Mouse (Mus musculus) E14TG2a.4 (cell line): ENCODE measurements at regions not wholly inside any gene's neighbourhood (a gene's known extent, or its start where the extent isn't known, plus 50 kb on each side); places are given as distances from the start of the nearest gene placed in this dataset.

Source experiments
- CTCF ChIP-seq: conservative IDR thresholded peaks from 2 replicates; pipeline ENCODE4 v1.5.1; 2014; ENCODE audit warnings: low read length
- NANOG ChIP-seq: IDR thresholded peaks from 2 replicates; pipeline ENCODE4 v1.6.1; 2014; ENCODE audit warnings: borderline replicate concordance, low read length, mixed read lengths
- POU5F1 ChIP-seq: IDR thresholded peaks from 2 replicates; pipeline ENCODE4 v1.6.1; 2014; ENCODE audit warnings: low read length, borderline replicate concordance

- TF ChIP-seq CTCF: no peak
- no peak for TF ChIP-seq POU5F1
- TF ChIP-seq NANOG: no peak
Observed at GRCm38 (mm10) chr16:77502916-77503315, 99.0 kb downstream of the Gm11146 start.
